ENCODE assay signal across 8 mouse cellular contexts in the genomic region with DNA sequence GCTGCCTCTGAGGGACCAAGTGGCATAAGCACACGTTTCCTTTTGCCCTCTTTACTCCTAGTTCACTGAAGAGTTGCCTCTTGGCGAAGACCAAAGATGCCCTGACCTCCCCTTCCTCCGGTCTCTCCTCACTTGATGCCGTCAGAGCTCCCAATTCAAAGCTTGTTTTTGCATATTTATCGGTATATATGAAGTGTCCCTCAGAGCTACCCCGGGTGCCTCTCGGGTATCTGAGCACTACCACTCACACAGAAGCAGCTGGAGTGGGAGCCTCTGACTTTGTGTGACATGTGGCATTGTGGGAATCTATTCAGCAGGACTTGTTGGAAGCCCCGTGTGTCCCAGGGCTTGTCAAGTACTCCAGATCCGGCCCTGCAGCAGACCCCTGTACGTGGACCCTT. TPM values are rescaled to one million over a fixed set of nuclear protein-coding genes. Genes with fewer than 3 reads are reported as not detected.
DNase-seq lines count a peak whose midpoint lies in the region; ATAC-seq and TF ChIP-seq lines count a peak whose summit lies in the region.

No protein-coding gene starts in this region.

- WGBS in intestine, embryonic 15.5 days = 13% methylated on average over 10 of the region's 10 CpGs
- 5% methylated on average over 10 of the region's 10 CpGs for WGBS in midbrain, embryonic 15.5 days

- H3K4me1 ChIP-seq in intestine, embryonic 15.5 days (replicated peaks) = peaks cover 18% of the 10 kb centered on the region
- H3K4me1 ChIP-seq in midbrain, embryonic 15.5 days = peaks cover 17% of the 10 kb centered on the region

- no peaks in the 10 kb centered on the region for H3K9me3 ChIP-seq in intestine, embryonic 15.5 days
- no peaks in the 10 kb centered on the region for H3K9me3 ChIP-seq in midbrain, embryonic 15.5 days

- H3K36me3 ChIP-seq in intestine, embryonic 15.5 days = peaks cover 6% of the 10 kb centered on the region
- peaks cover 5% of the 10 kb centered on the region for H3K36me3 ChIP-seq in midbrain, embryonic 15.5 days (replicated peaks)

- H3K4me3 ChIP-seq in gastrocnemius, adult 2 months = peak overlapping the region; percentile 75
- peak overlapping the region; percentile 83 for H3K4me3 ChIP-seq in intestine, embryonic 15.5 days (replicated peaks)
- peak overlapping the region; percentile 95 for H3K4me3 ChIP-seq in midbrain, embryonic 15.5 days

- peak overlapping the region; percentile 99 for H3K9ac ChIP-seq in intestine, embryonic 15.5 days
- peak overlapping the region; percentile 98 for H3K9ac ChIP-seq in midbrain, embryonic 15.5 days

- peak overlapping the region; percentile 98 for H3K27ac ChIP-seq in gastrocnemius, adult 2 months
- H3K27ac ChIP-seq in intestine, embryonic 15.5 days = peak overlapping the region; percentile 73
- H3K27ac ChIP-seq in midbrain, embryonic 15.5 days = peak overlapping the region; percentile 93

- H3K4me2 ChIP-seq in intestine, embryonic 15.5 days (replicated peaks) = peak overlapping the region; percentile 88
- peak overlapping the region; percentile 81 for H3K4me2 ChIP-seq in midbrain, embryonic 15.5 days

- peak; percentile 3; the same call in 1 of the 2 replicates for ATAC-seq in intestine, embryonic 15.5 days
- peak; percentile 10 for ATAC-seq in midbrain, embryonic 15.5 days (replicated peaks)

- intact Hi-C loops in gastrocnemius, adult 2 months (cut with DNase I) = loop anchor here (2.0 to 5.0 kb wide), 3 partner anchors 43 to 145 kb away; a partner anchor contains a TSS

- TF ChIP-seq CTCF in gastrocnemius, adult 2 months (IDR thresholded peaks at IDR 0.05) = no peak

- DNase-seq in gastrocnemius, adult 2 months = no peak
- DNase-seq in gastrocnemius, postnatal 4 days (ENCODE audit: low spot score in 2 of 2) = no peak
- peak; percentile 21 for DNase-seq in 3T3-L1 (ENCODE audit: low read depth, low spot score)
- DNase-seq in cerebellum, adult 9-11 months = peak; percentile 57
- no peak for DNase-seq in frontal cortex, postnatal 10 days (ENCODE audit: low spot score in 2 of 2)
- no peak for DNase-seq in gastrocnemius, postnatal 10 days

- no peaks in the 10 kb centered on the region for H3K27me3 ChIP-seq in intestine, embryonic 15.5 days (replicated peaks)
- H3K27me3 ChIP-seq in midbrain, embryonic 15.5 days (replicated peaks) = no peaks in the 10 kb centered on the region

RNA-seq across cellular contexts. Expression of a gene that starts 0.6 kb away (rescaled TPM):
- total RNA-seq in gastrocnemius, adult 2 months (2021) = 10 to 100 TPM; 25.3 to 28.6 TPM
- total RNA-seq in gastrocnemius, postnatal 4 days (2021) = 10 to 100 TPM; 36.1 to 37.3 TPM
- polyA plus RNA-seq in intestine, embryonic 15.5 days (2015; fragmentation: Nextera tagmentation; extraction: Ambion mirVana) = 30.4 and 31.5 TPM in 2 replicates
- 42.8 and 43.2 TPM in 2 replicates for polyA plus RNA-seq in midbrain, embryonic 15.5 days (2015; fragmentation: Nextera tagmentation; extraction: Ambion mirVana)
- 10 to 100 TPM; 23.2 to 30.1 TPM for total RNA-seq in gastrocnemius, postnatal 10 days (2021)

RNA-seq across cellular contexts. Expression of a gene that starts 42.4 kb away (rescaled TPM):
- 1 to 10 TPM; 2.4 to 3.1 TPM for total RNA-seq in gastrocnemius, adult 2 months (2021)
- total RNA-seq in gastrocnemius, postnatal 4 days (2021) = 1 to 10 TPM; 9.7 to 9.8 TPM
- polyA plus RNA-seq in intestine, embryonic 15.5 days (2015; fragmentation: Nextera tagmentation; extraction: Ambion mirVana) = 9.6 and 12.5 TPM in 2 replicates
- 38.1 and 39.3 TPM in 2 replicates for polyA plus RNA-seq in midbrain, embryonic 15.5 days (2015; fragmentation: Nextera tagmentation; extraction: Ambion mirVana)
- total RNA-seq in gastrocnemius, postnatal 10 days (2021) = 1 to 10 TPM; 6.3 to 7.5 TPM

Comparison
In these comparisons a context has a peak if more than half of its experiments do, and no peak if none do; other contexts are left out.
1. DNase-seq: peak in 3T3-L1 (single experiment) and cerebellum, adult 9-11 months (single experiment); none in gastrocnemius, adult 2 months (single experiment), gastrocnemius, postnatal 4 days (0 of 2), frontal cortex, postnatal 10 days (0 of 2) and gastrocnemius, postnatal 10 days (single experiment).
2. Peak in every context shown above with its lines, with median percentiles within 50 percentile points of each other: H3K27ac ChIP-seq and H3K4me3 ChIP-seq.